Mouse (Mus musculus): ENCODE results near the gene Sox6.

GRCm38 (mm10) chr7:115454988-115455387 lies 583.6 kb downstream of the Sox6 start:
- TF ChIP-seq CTCF (IDR thresholded peaks at IDR 0.05; ENCODE audit: insufficient read depth, low read length) (no peak), POLR2A (IDR thresholded peaks at IDR 0.05; ENCODE audit: borderline replicate concordance, extremely low read depth, low read depth, low read length) (no peak)

All from lung, adult 2 months (tissue).